21 mouse cellular contexts compared by ENCODE assay signal in the genomic region with DNA sequence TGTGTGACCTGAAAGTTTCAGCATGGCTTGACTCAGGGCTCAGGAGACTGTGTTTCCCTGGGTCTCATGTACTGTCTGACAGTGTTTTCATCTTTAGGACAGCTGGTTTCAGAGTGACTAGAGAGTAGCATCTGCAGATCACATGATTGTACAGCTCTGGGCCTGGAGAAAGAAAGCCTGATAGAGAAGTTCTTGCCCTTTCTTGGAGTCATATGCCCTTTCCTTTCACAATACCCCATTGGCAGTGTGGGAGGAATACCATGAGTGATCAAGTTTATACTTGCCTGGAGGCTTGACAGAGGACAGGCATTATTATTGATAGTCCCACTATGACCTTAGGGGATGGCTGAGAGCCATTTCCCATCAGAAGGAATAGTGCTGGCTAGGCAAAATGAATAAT. TPM values are rescaled to one million over a fixed set of nuclear protein-coding genes. Genes with fewer than 3 reads are reported as not detected.
DNase-seq lines count a peak whose midpoint lies in the region; ATAC-seq and TF ChIP-seq lines count a peak whose summit lies in the region.
"Had no signal": no experiment of that assay in that cellular context is flagged by ENCODE, and none has a peak within 500 bp of the region (broad histone marks: within the 10 kb centered on the region; RNA-seq: fewer than 3 reads in every experiment).

No protein-coding gene starts in this region.

- no peak for DNase-seq in hindbrain, embryonic 14.5 days (ENCODE audit: low spot score)
- DNase-seq in CH12.LX (ENCODE audit: extremely low read depth) = peak; percentile 52
- no peak for DNase-seq in right cerebral cortex, postnatal 14 days
- DNase-seq in embryonic facial prominence, embryonic 10.5 days (ENCODE audit: low spot score) = no peak
- DNase-seq: adrenal gland, adult 8-10 months; cerebellum, adult 11-12 months; cerebellum, postnatal 10 days; gastrocnemius, postnatal 25 days; heart, postnatal 4 days; kidney, adult 2 months; kidney, postnatal 10 days; right cerebral cortex, postnatal 25 days; thymus, postnatal 14 days had no signal

- no peaks in the 10 kb centered on the region for H3K27me3 ChIP-seq in hindbrain, embryonic 12.5 days
- H3K27me3 ChIP-seq in hindbrain, embryonic 14.5 days (ENCODE audit: control insufficient read depth, insufficient read depth, low read length) = no peaks in the 10 kb centered on the region
- no peaks in the 10 kb centered on the region for H3K27me3 ChIP-seq in CH12.LX (replicated peaks)
- H3K27me3 ChIP-seq in myocyte (ENCODE audit: control insufficient read depth, insufficient read depth, insufficient read length) = no peaks in the 10 kb centered on the region
- H3K27me3 ChIP-seq in embryonic facial prominence, embryonic 10.5 days (replicated peaks; ENCODE audit: low read depth, poor library complexity, severe bottlenecking) = no peaks in the 10 kb centered on the region
- H3K27me3 ChIP-seq in midbrain, embryonic 16.5 days (ENCODE audit: control insufficient read depth, insufficient read depth, low read depth, low read length) = no peaks in the 10 kb centered on the region
- H3K27me3 ChIP-seq: forebrain, embryonic 12.5 days; midbrain, embryonic 15.5 days had no signal

- no peaks in the 10 kb centered on the region for H3K36me3 ChIP-seq in hindbrain, embryonic 12.5 days
- H3K36me3 ChIP-seq in hindbrain, embryonic 14.5 days (replicated peaks; ENCODE audit: control insufficient read depth, insufficient read depth) = no peaks in the 10 kb centered on the region
- peaks cover 3 to 14% of the 10 kb centered on the region in 2 experiments for H3K36me3 ChIP-seq in CH12.LX (replicated peaks in 1 of 2; ENCODE audit: control insufficient read depth in 1 of 2, insufficient read depth in 1 of 2, low read length in 1 of 2)
- H3K36me3 ChIP-seq in myocyte (ENCODE audit: control insufficient read depth, insufficient read depth) = no peaks in the 10 kb centered on the region
- H3K36me3 ChIP-seq in embryonic facial prominence, embryonic 10.5 days (replicated peaks) = no peaks in the 10 kb centered on the region
- H3K36me3 ChIP-seq in midbrain, embryonic 16.5 days (ENCODE audit: control insufficient read depth, insufficient read depth, low read length) = no peaks in the 10 kb centered on the region
- H3K36me3 ChIP-seq: forebrain, embryonic 12.5 days; heart, embryonic 10.5 days; midbrain, embryonic 15.5 days had no signal

- peaks cover 72% of the 10 kb centered on the region for H3K79me2 ChIP-seq in CH12.LX (replicated peaks; ENCODE audit: control insufficient read depth, extremely low read depth, insufficient read depth, poor library complexity, severe bottlenecking)
- peaks cover 74% of the 10 kb centered on the region for H3K79me2 ChIP-seq in myocyte (ENCODE audit: control insufficient read depth, insufficient read depth)

- no peak for TF ChIP-seq POLR2A in CH12.LX (IDR thresholded peaks at IDR 0.05; ENCODE audit: low read depth, low read length)
- no peak for TF ChIP-seq POLR2A in bone marrow macrophage, adult 2 months (IDR thresholded peaks at IDR 0.05; ENCODE audit: borderline replicate concordance, low read depth, low read length)
- TF ChIP-seq POLR2A in myocyte (IDR thresholded peaks at IDR 0.05; ENCODE audit: insufficient read length, low read depth) = no peak

- peaks cover 10% of the 10 kb centered on the region for H3K4me1 ChIP-seq in hindbrain, embryonic 12.5 days
- peaks cover 25% of the 10 kb centered on the region for H3K4me1 ChIP-seq in hindbrain, embryonic 14.5 days (replicated peaks; ENCODE audit: control insufficient read depth, insufficient read depth, low read length)
- peaks cover 6 to 51% of the 10 kb centered on the region in 2 experiments; a peak in 3 of 4 replicates for H3K4me1 ChIP-seq in CH12.LX (ENCODE audit: control insufficient read depth in 1 of 2, insufficient read depth in 2 of 2)
- peaks cover 44% of the 10 kb centered on the region for H3K4me1 ChIP-seq in bone marrow macrophage, adult 2 months (ENCODE audit: control insufficient read depth, insufficient read depth, low read length)
- peaks cover 10% of the 10 kb centered on the region for H3K4me1 ChIP-seq in embryonic facial prominence, embryonic 10.5 days
- H3K4me1 ChIP-seq in midbrain, embryonic 16.5 days (ENCODE audit: control insufficient read depth, insufficient read depth, low read length) = peaks cover 25% of the 10 kb centered on the region
- H3K4me1 ChIP-seq: heart, embryonic 10.5 days had no signal

- H3K9me3 ChIP-seq in hindbrain, embryonic 12.5 days (replicated peaks) = no peaks in the 10 kb centered on the region
- H3K9me3 ChIP-seq in hindbrain, embryonic 14.5 days (ENCODE audit: control insufficient read depth, low read length) = no peaks in the 10 kb centered on the region
- H3K9me3 ChIP-seq in CH12.LX (replicated peaks; ENCODE audit: low read length) = peaks cover 13% of the 10 kb centered on the region
- peaks cover 6% of the 10 kb centered on the region; the same call in 1 of the 2 replicates for H3K9me3 ChIP-seq in embryonic facial prominence, embryonic 10.5 days
- H3K9me3 ChIP-seq in midbrain, embryonic 16.5 days (replicated peaks; ENCODE audit: control insufficient read depth, low read length, poor library complexity, severe bottlenecking) = no peaks in the 10 kb centered on the region
- H3K9me3 ChIP-seq: forebrain, embryonic 12.5 days; heart, embryonic 10.5 days; midbrain, embryonic 15.5 days had no signal

- TF ChIP-seq RAD21 in CH12.LX (IDR thresholded peaks at IDR 0.05; ENCODE audit: low read depth, low read length) = no peak

- H3K27ac ChIP-seq in hindbrain, embryonic 12.5 days = 0 out of 2 replicates have a peak overlapping the region, but pooled peaks have one; percentile 30
- no peak overlapping the region for H3K27ac ChIP-seq in hindbrain, embryonic 14.5 days
- H3K27ac ChIP-seq in CH12.LX (ENCODE audit: insufficient read depth, low read depth) = peak overlapping the region; percentile 66; the same call in 1 of the 2 replicates
- peak overlapping the region; percentile 95 for H3K27ac ChIP-seq in bone marrow macrophage, adult 2 months (ENCODE audit: insufficient read depth, low read depth, low read length)
- no peak overlapping the region for H3K27ac ChIP-seq in embryonic facial prominence, embryonic 10.5 days (replicated peaks)
- no peak overlapping the region for H3K27ac ChIP-seq in midbrain, embryonic 16.5 days (ENCODE audit: low read length)
- H3K27ac ChIP-seq: forebrain, embryonic 12.5 days; heart, embryonic 10.5 days; layer of hippocampus, adult 2 months; midbrain, embryonic 15.5 days had no signal

- no peak overlapping the region for H3K4me3 ChIP-seq in hindbrain, embryonic 12.5 days
- no peak overlapping the region for H3K4me3 ChIP-seq in hindbrain, embryonic 14.5 days (replicated peaks; ENCODE audit: low read length)
- H3K4me3 ChIP-seq in CH12.LX (replicated peaks in 1 of 3; ENCODE audit: low read depth in 2 of 3, low read length in 2 of 3, poor library complexity in 1 of 3) (no peak overlapping the region), myocyte (no peak overlapping the region)
- no peak overlapping the region for H3K4me3 ChIP-seq in bone marrow macrophage, adult 2 months (ENCODE audit: insufficient read depth, low read length)
- no peak overlapping the region for H3K4me3 ChIP-seq in embryonic facial prominence, embryonic 10.5 days
- no peak overlapping the region for H3K4me3 ChIP-seq in midbrain, embryonic 16.5 days (ENCODE audit: low read depth, low read length)
- H3K4me3 ChIP-seq: forebrain, embryonic 12.5 days; heart, embryonic 10.5 days; layer of hippocampus, adult 2 months; midbrain, embryonic 15.5 days had no signal

- H3K4me2 ChIP-seq in hindbrain, embryonic 12.5 days (replicated peaks) = no peak overlapping the region
- H3K4me2 ChIP-seq in hindbrain, embryonic 14.5 days (replicated peaks) = no peak overlapping the region
- H3K4me2 ChIP-seq in CH12.LX (ENCODE audit: insufficient read depth, low read depth, poor library complexity, severe bottlenecking) (no peak overlapping the region), myocyte (ENCODE audit: low read depth) (no peak overlapping the region)
- H3K4me2 ChIP-seq in midbrain, embryonic 16.5 days (ENCODE audit: low read length) = no peak overlapping the region
- H3K4me2 ChIP-seq: forebrain, embryonic 12.5 days; midbrain, embryonic 15.5 days had no signal

- TF ChIP-seq CTCF in CH12.LX (conservative IDR thresholded peaks at IDR 0.05 in 1 of 2, IDR thresholded peaks at IDR 0.05 in 1 of 2; ENCODE audit: low read depth in 2 of 2, low read length in 2 of 2) = no peak
- TF ChIP-seq CTCF in bone marrow macrophage, adult 2 months (IDR thresholded peaks at IDR 0.05; ENCODE audit: low read depth, low read length) = no peak

- in situ Hi-C loops in CH12.LX (cut with MboI; ENCODE audit: low pct_ligation_motif_present, low pct_unique_long_range_greater_than_20kb, low sequenced_read_pairs) = no loop called here

- TF ChIP-seq EP300 in CH12.LX (IDR thresholded peaks at IDR 0.05; ENCODE audit: low read length) = peak; percentile 74; the same call in 1 of the 2 replicates

- no peak overlapping the region for H3ac ChIP-seq in myocyte (ENCODE audit: control insufficient read depth, insufficient read length)

- H3K9ac ChIP-seq in hindbrain, embryonic 12.5 days = no peak overlapping the region
- H3K9ac ChIP-seq in hindbrain, embryonic 14.5 days = no peak overlapping the region
- no peak overlapping the region for H3K9ac ChIP-seq in CH12.LX (ENCODE audit: insufficient read depth, low read depth)
- no peak overlapping the region for H3K9ac ChIP-seq in midbrain, embryonic 16.5 days (ENCODE audit: low read depth, low read length)
- H3K9ac ChIP-seq: forebrain, embryonic 12.5 days; midbrain, embryonic 15.5 days had no signal

- dilution Hi-C loops in CH12.LX (cut with MboI; ENCODE audit: extremely low pct_ligation_motif_present, extremely low pct_unique_long_range_greater_than_20kb, low sequenced_read_pairs) = no loop called here

- ATAC-seq in hindbrain, embryonic 12.5 days (ENCODE audit: low FRiP score) = 0 out of 2 replicates have a peak, but pooled peaks have one; percentile 19
- no peak for ATAC-seq in hindbrain, embryonic 14.5 days (ENCODE audit: low FRiP score)
- ATAC-seq in midbrain, embryonic 16.5 days = no peak
- ATAC-seq: midbrain, embryonic 15.5 days had no signal

RNA-seq across cellular contexts. Expression of gene Myo5a, which starts 6.4 kb away (rescaled TPM):
- 40.9 and 44.5 TPM in 2 replicates for polyA plus RNA-seq in hindbrain, embryonic 12.5 days (2016; fragmentation: Nextera tagmentation; extraction: Ambion mirVana)
- 58.1 and 61.5 TPM in 2 replicates for polyA plus RNA-seq in hindbrain, embryonic 14.5 days (2014; fragmentation: Nextera tagmentation; extraction: Ambion mirVana)
- total RNA-seq in CH12.LX (2012; rRNA removed) (66.6 and 67.8 TPM in 2 replicates), CH12.LX (2014; rRNA removed) (55.0 and 65.7 TPM in 2 replicates)
- polyA plus RNA-seq in CH12.LX (2012; ENCODE audit: insufficient read length, low read depth) (94.6 and 107 TPM in 2 replicates), myocyte (2012; fragmentation: generic; extraction: Trizol) (15.4 TPM)
- 230 and 234 TPM in 2 replicates for polyA plus RNA-seq in bone marrow macrophage, adult 2 months (2012; ENCODE audit: insufficient read depth, insufficient read length, missing spikeins)
- 18.9 and 21.2 TPM in 2 replicates for polyA plus RNA-seq in embryonic facial prominence, embryonic 10.5 days (2016; fragmentation: Nextera tagmentation; extraction: Ambion mirVana)
- polyA plus RNA-seq in midbrain, embryonic 16.5 days (2015; fragmentation: Nextera tagmentation; extraction: Ambion mirVana) = 26.1 and 31.7 TPM in 2 replicates

RNA-seq across cellular contexts. Expression of gene Arpp19, which starts 39.8 kb away (rescaled TPM):
- polyA plus RNA-seq in hindbrain, embryonic 12.5 days (2016; fragmentation: Nextera tagmentation; extraction: Ambion mirVana) = 280 and 291 TPM in 2 replicates
- polyA plus RNA-seq in hindbrain, embryonic 14.5 days (2014; fragmentation: Nextera tagmentation; extraction: Ambion mirVana) = 229 and 231 TPM in 2 replicates
- total RNA-seq in CH12.LX (2012; rRNA removed) (244 and 311 TPM in 2 replicates), CH12.LX (2014; rRNA removed) (194 and 233 TPM in 2 replicates)
- polyA plus RNA-seq in CH12.LX (2012; ENCODE audit: insufficient read length, low read depth) (479 and 504 TPM in 2 replicates), myocyte (2012; fragmentation: generic; extraction: Trizol) (160 TPM)
- 176 and 183 TPM in 2 replicates for polyA plus RNA-seq in bone marrow macrophage, adult 2 months (2012; ENCODE audit: insufficient read depth, insufficient read length, missing spikeins)
- polyA plus RNA-seq in embryonic facial prominence, embryonic 10.5 days (2016; fragmentation: Nextera tagmentation; extraction: Ambion mirVana) = 365 and 391 TPM in 2 replicates
- 208 and 215 TPM in 2 replicates for polyA plus RNA-seq in midbrain, embryonic 16.5 days (2015; fragmentation: Nextera tagmentation; extraction: Ambion mirVana)

Comparison
In these comparisons a context has a peak if more than half of its experiments do, and no peak if none do; other contexts are left out.
1. H3K27ac ChIP-seq: peak in hindbrain, embryonic 12.5 days (single experiment), CH12.LX (single experiment) and bone marrow macrophage, adult 2 months (single experiment); none in hindbrain, embryonic 14.5 days (single experiment), embryonic facial prominence, embryonic 10.5 days (single experiment) and midbrain, embryonic 16.5 days (single experiment).